Mouse (Mus musculus) CH12.LX (cell line): ENCODE results near the gene Fam71e2.

ENCODE experiments used
- BHLHE40 ChIP-seq: IDR thresholded peaks from 2 replicates; pipeline ENCODE4 v1.6.1; 2011; ENCODE audit warnings: mild to moderate bottlenecking, low read depth, low read length, improper control_type of control experiment
- CHD1 ChIP-seq: IDR thresholded peaks from 2 replicates; pipeline ENCODE4 v1.6.1; 2012; ENCODE audit warnings: low read depth, low read length, improper control_type of control experiment, inconsistent platforms
- CTCF ChIP-seq, 2 experiments: IDR thresholded peaks in 1 of 2; conservative IDR thresholded peaks in 1 of 2; 2 replicates each; pipeline ENCODE4 v1.5.1; 2011 to 2012; ENCODE audit warnings: low read depth in 2 of 2, low read length in 2 of 2, improper control_type of control experiment in 1 of 2, inconsistent platforms in 1 of 2, mild to moderate bottlenecking in 1 of 2, moderate library complexity in 1 of 2
- ELF1 ChIP-seq: IDR thresholded peaks from 2 replicates; pipeline ENCODE4 v1.6.1; 2014; ENCODE audit warnings: low read depth, mild to moderate bottlenecking, inconsistent platforms, low read length, improper control_type of control experiment
- EP300 ChIP-seq: IDR thresholded peaks from 2 replicates; pipeline ENCODE4 v1.6.1; 2011; ENCODE audit warnings: low read length, improper control_type of control experiment
- GABPA ChIP-seq: IDR thresholded peaks from 2 replicates; pipeline ENCODE4 v1.6.1; 2012; ENCODE audit warnings: low read depth, low read length, improper control_type of control experiment, inconsistent platforms; ENCODE audit not compliant: insufficient replicate concordance
- MEF2A ChIP-seq: IDR thresholded peaks from 2 replicates; pipeline ENCODE4 v1.6.1; 2014; ENCODE audit warnings: low read depth, mild to moderate bottlenecking, inconsistent platforms, low read length, improper control_type of control experiment, borderline replicate concordance
- POLR2A ChIP-seq: IDR thresholded peaks from 2 replicates; pipeline ENCODE4 v1.6.1; 2011; ENCODE audit warnings: low read depth, mild to moderate bottlenecking, improper control_type of control experiment, low read length
- POLR2AphosphoS2 ChIP-seq: IDR thresholded peaks from 2 replicates; pipeline ENCODE4 v1.6.1; 2011; ENCODE audit warnings: low read depth, low read length, improper control_type of control experiment
- TCF12 ChIP-seq: IDR thresholded peaks from 2 replicates; pipeline ENCODE4 v1.6.1; 2014; ENCODE audit warnings: low read depth, mild to moderate bottlenecking, inconsistent platforms, low read length, improper control_type of control experiment
- ZKSCAN1 ChIP-seq: IDR thresholded peaks from 2 replicates; pipeline ENCODE4 v1.6.1; 2012; ENCODE audit warnings: low read depth, inconsistent platforms, low read length, improper control_type of control experiment, borderline replicate concordance

GRCm38 (mm10) chr7:4732968-4733392 lies 38.1 kb downstream of the Fam71e2 start:
- no peak for TF ChIP-seq ELF1
- no peak for TF ChIP-seq CTCF (conservative IDR thresholded peaks at IDR 0.05 in 1 of 2, IDR thresholded peaks at IDR 0.05 in 1 of 2; ENCODE audit: low read depth in 2 of 2, low read length in 2 of 2)
- no peak for TF ChIP-seq BHLHE40
- TF ChIP-seq POLR2A, result no peak
- TF ChIP-seq MEF2A, result no peak
- no peak for TF ChIP-seq ZKSCAN1
- TF ChIP-seq POLR2AphosphoS2, result no peak
- TF ChIP-seq TCF12, result no peak
- no peak for TF ChIP-seq GABPA
- no peak for TF ChIP-seq CHD1
- TF ChIP-seq EP300, result no peak
